ENCODE assay signal across 9 mouse cellular contexts in genomic region chr16:97697769-97698168, GRCm38 (mm10).
DNase-seq lines count a peak whose midpoint lies in the region; ATAC-seq and TF ChIP-seq lines count a peak whose summit lies in the region.
"Had no signal": no experiment of that assay in that cellular context is flagged by ENCODE, and none has a peak within 500 bp of the region (broad histone marks: within the 10 kb centered on the region; RNA-seq: fewer than 3 reads in every experiment).

No protein-coding gene starts in this region.

- H3K9me3 ChIP-seq in liver, embryonic 15.5 days (replicated peaks), result no peaks in the 10 kb centered on the region
- no peaks in the 10 kb centered on the region for H3K9me3 ChIP-seq in forebrain, embryonic 15.5 days
- H3K9me3 ChIP-seq: neural tube, embryonic 12.5 days had no signal

- TF ChIP-seq CTCF in thymus, adult 2 months (IDR thresholded peaks at IDR 0.05; ENCODE audit: borderline replicate concordance, control insufficient read depth, extremely low read depth, insufficient read depth, low read length, poor library complexity), result no peak

- TF ChIP-seq POLR2A in thymus, adult 2 months (IDR thresholded peaks at IDR 0.05; ENCODE audit: control insufficient read depth, extremely low read depth, insufficient read depth, low read length, poor library complexity), result no peak

- H3K27me3 ChIP-seq in thymus, adult 2 months (ENCODE audit: control insufficient read depth, insufficient read depth, low read length), result no peaks in the 10 kb centered on the region
- no peaks in the 10 kb centered on the region for H3K27me3 ChIP-seq in liver, embryonic 15.5 days
- no peaks in the 10 kb centered on the region for H3K27me3 ChIP-seq in forebrain, embryonic 15.5 days
- H3K27me3 ChIP-seq: neural tube, embryonic 12.5 days had no signal

- H3K4me2 ChIP-seq in liver, embryonic 15.5 days, result no peak overlapping the region
- no peak overlapping the region for H3K4me2 ChIP-seq in forebrain, embryonic 15.5 days (replicated peaks)
- H3K4me2 ChIP-seq: neural tube, embryonic 12.5 days had no signal

- no peak overlapping the region for H3K4me3 ChIP-seq in thymus, adult 2 months (ENCODE audit: control insufficient read depth, insufficient read depth, low read length)
- H3K4me3 ChIP-seq in liver, embryonic 15.5 days (replicated peaks), result no peak overlapping the region
- H3K4me3 ChIP-seq in forebrain, embryonic 15.5 days, result no peak overlapping the region
- H3K4me3 ChIP-seq: neural tube, embryonic 12.5 days had no signal

- 42% methylated on average over 1 of the region's 1 CpGs for WGBS in thymus, adult 2 months
- 24% methylated on average over 1 of the region's 1 CpGs for WGBS in liver, embryonic 15.5 days (ENCODE audit: insufficient replicate concordance)
- 21% methylated on average over 1 of the region's 1 CpGs for WGBS in forebrain, embryonic 15.5 days

- H3K27ac ChIP-seq in thymus, adult 2 months (ENCODE audit: control insufficient read depth, insufficient read depth, low read length), result no peak overlapping the region
- H3K27ac ChIP-seq in liver, embryonic 15.5 days (replicated peaks), result no peak overlapping the region
- H3K27ac ChIP-seq in forebrain, embryonic 15.5 days (replicated peaks), result no peak overlapping the region
- H3K27ac ChIP-seq: neural tube, embryonic 12.5 days had no signal

- no peaks in the 10 kb centered on the region for H3K4me1 ChIP-seq in thymus, adult 2 months (replicated peaks; ENCODE audit: control insufficient read depth, insufficient read depth, low read length)
- no peaks in the 10 kb centered on the region for H3K4me1 ChIP-seq in liver, embryonic 15.5 days (replicated peaks)
- H3K4me1 ChIP-seq in forebrain, embryonic 15.5 days, result no peaks in the 10 kb centered on the region
- H3K4me1 ChIP-seq: neural tube, embryonic 12.5 days had no signal

- peak; percentile 61 for ATAC-seq in liver, embryonic 15.5 days (ENCODE audit: insufficient read depth)
- ATAC-seq in forebrain, embryonic 15.5 days (replicated peaks), result no peak
- ATAC-seq in erythroblast, adult 5-6 weeks (replicated peaks; ENCODE audit: low FRiP score, poor library complexity, severe bottlenecking), result no peak

- no peak overlapping the region for H3K9ac ChIP-seq in liver, embryonic 15.5 days
- H3K9ac ChIP-seq in forebrain, embryonic 15.5 days (replicated peaks), result no peak overlapping the region
- H3K9ac ChIP-seq: neural tube, embryonic 12.5 days had no signal

- H3K36me3 ChIP-seq in thymus, adult 2 months (ENCODE audit: control insufficient read depth, insufficient read depth, low read length), result no peaks in the 10 kb centered on the region
- no peaks in the 10 kb centered on the region for H3K36me3 ChIP-seq in liver, embryonic 15.5 days (replicated peaks)
- H3K36me3 ChIP-seq in forebrain, embryonic 15.5 days, result no peaks in the 10 kb centered on the region
- H3K36me3 ChIP-seq: neural tube, embryonic 12.5 days had no signal

- DNase-seq in adrenal gland, postnatal 14 days, result peak; percentile 19
- no peak for DNase-seq in adrenal gland, postnatal 4 days (ENCODE audit: low spot score in 2 of 2)
- DNase-seq in thymus, adult 2 months, result peak; percentile 14
- DNase-seq in thymus, adult 18-20 months, result no peak
- peak; percentile 14 for DNase-seq in thymus, postnatal 14 days

Comparison
In these comparisons a context has a peak if more than half of its experiments do, and no peak if none do; other contexts are left out.
1. DNase-seq: peak in adrenal gland, postnatal 14 days (single experiment), thymus, adult 2 months (single experiment) and thymus, postnatal 14 days (single experiment); none in adrenal gland, postnatal 4 days (0 of 2) and thymus, adult 18-20 months (0 of 2).